Mouse (Mus musculus) myocyte (in vitro differentiated cells): Measurements from ENCODE around the gene Prkacb.

Experiments used
- MYOG ChIP-seq, 3 experiments: IDR thresholded peaks; one replicate each; pipeline ENCODE4 v1.6.1; 2011; ENCODE audit warnings: control low read depth in 2 of 3, low read depth in 2 of 3, mild to moderate bottlenecking in 2 of 3; ENCODE audit not compliant: insufficient read length in 2 of 3, control insufficient read depth in 1 of 3, insufficient read depth in 1 of 3
- POLR2AphosphoS2 ChIP-seq: IDR thresholded peaks from one replicate; pipeline ENCODE4 v1.6.1; 2011; ENCODE audit warnings: low read depth, control low read depth; ENCODE audit not compliant: insufficient read length

GRCm38 (mm10) chr3:146768360-146768759 lies 44.4 kb downstream of the Prkacb start:
- TF ChIP-seq POLR2AphosphoS2 (no peak), MYOG (IDR thresholded peaks at IDR 0.05; ENCODE audit: control insufficient read depth in 1 of 3, insufficient read depth in 1 of 3, insufficient read length in 2 of 3, low read depth in 2 of 3) (no peak)
